Mouse (Mus musculus) liver, embryonic 11.5 days (tissue): ENCODE measurements around the gene Rbm3. TPM values are rescaled to one million over a fixed set of nuclear protein-coding genes. Genes with fewer than 3 reads are reported as not detected.

Source experiments
- ATAC-seq: fragments of 200-750 bp; cut with Nextera tagmentation; replicated peaks from 2 replicates; pipeline ENCODE4 v1.8.0; 2017; ENCODE audit warnings: moderate number of reproducible peaks, mild to moderate bottlenecking, moderate TSS enrichment, moderate library complexity; ENCODE audit not compliant: low FRiP score
- DNase-seq: peaks from one replicate; pipeline ENCODE4 v3.0.0-alpha.2; 2017; ENCODE audit warnings: low spot score
- H3K27ac ChIP-seq: fragments of 300-500 bp; sonication (generic); 2 replicates; pipeline ENCODE4 v1.5.1; 2014; ENCODE audit warnings: mild to moderate bottlenecking, low read depth, low read length, control low read depth
- H3K27me3 ChIP-seq: fragments of 300-500 bp; sonication (generic); replicated peaks from 2 replicates; pipeline ENCODE4 v1.6.1; 2014; ENCODE audit warnings: low read length, mixed read lengths; ENCODE audit not compliant: control insufficient read depth, insufficient read depth
- H3K36me3 ChIP-seq: fragments of 300-500 bp; sonication (generic); 2 replicates; pipeline ENCODE4 v1.6.1; 2014; ENCODE audit warnings: mild to moderate bottlenecking, low read length, moderate library complexity, mixed read lengths; ENCODE audit not compliant: control insufficient read depth, insufficient read depth
- H3K4me1 ChIP-seq: fragments of 300-500 bp; sonication (generic); replicated peaks from 2 replicates; pipeline ENCODE4 v1.6.1; 2014; ENCODE audit warnings: low read length, mixed read lengths; ENCODE audit not compliant: control insufficient read depth, insufficient read depth
- H3K4me2 ChIP-seq: fragments of 300-500 bp; sonication (generic); 2 replicates; pipeline ENCODE4 v1.6.1; 2014; ENCODE audit warnings: mild to moderate bottlenecking, control low read depth, moderate library complexity
- H3K4me3 ChIP-seq: fragments of 300-500 bp; sonication (generic); 2 replicates; pipeline ENCODE4 v1.5.1; 2014; ENCODE audit warnings: low read depth, low read length, control low read depth
- H3K9ac ChIP-seq: fragments of 300-500 bp; sonication (generic); 2 replicates; pipeline ENCODE4 v1.6.1; 2014; ENCODE audit warnings: low read depth, low read length, control low read depth
- H3K9me3 ChIP-seq: fragments of 300-500 bp; sonication (generic); 2 replicates; pipeline ENCODE4 v1.6.1; 2016; ENCODE audit warnings: low read length, inconsistent platforms, mixed read lengths; ENCODE audit not compliant: control insufficient read depth
- WGBS: fragments of 180-500 bp; shearing (Covaris S2); extraction: QIAGEN DNeasy Blood & Tissue Kit; methylation state at CpG from one replicate; pipeline ENCODE4 v1.1.7; 2014; 5-methylcytosine and 5-hydroxymethylcytosine counted together
- polyA plus RNA-seq: library from polyadenylated mRNA; unstranded; fragments of >200 nt; fragmentation: Nextera tagmentation; extraction: Ambion mirVana; gene quantifications from 2 replicates; pipeline ENCODE4 v1.2.1, GENCODE M21; 2014

Rbm3 gene
- polyA plus RNA-seq, 1 experiment from 2014 or later: 471 TPM

- ATAC-seq (peak; percentile 91), DNase-seq (peak; percentile 78)
- Histone ChIP-seq H3K4me3 (peak within 1 kb of the TSS; percentile 61), H3K27ac (peak within 1 kb of the TSS; percentile 75), H3K4me1 (0 out of 2 replicates have a peak, but pooled peaks cover 2% of the 10 kb centered on the region), H3K9me3 (no peaks in the 10 kb centered on the region), H3K9ac (peak within 1 kb of the TSS; percentile 70), H3K36me3 (no peaks in the 10 kb centered on the region), H3K27me3 (no peaks in the 10 kb centered on the region), H3K4me2 (peak within 1 kb of the TSS; percentile 63)
- WGBS: 9% methylated on average over 56 of the region's 56 CpGs
Observed at GRCm38 (mm10) chrX:8175504-8176385, 30.1 kb upstream of the Rbm3 start, which contains the start of gene Tbc1d25. Tbc1d25 (minus strand) TSS chrX:8176181.

DNA sequence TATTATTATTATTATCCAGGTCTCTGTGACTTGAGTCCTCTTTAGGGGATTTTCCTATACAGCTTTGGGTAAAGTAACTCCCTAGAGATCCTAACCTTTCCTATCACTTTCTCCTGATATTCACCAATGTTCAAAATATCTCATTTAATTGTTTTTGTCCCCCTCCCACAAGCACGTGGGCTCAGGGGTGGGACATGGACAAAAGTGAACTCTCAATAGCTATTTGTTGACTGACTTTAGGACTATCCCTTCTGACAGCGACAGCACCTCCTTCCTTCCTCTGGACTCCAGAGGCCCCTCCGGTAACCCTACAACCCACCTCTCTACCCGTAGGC is 29.5 kb upstream of the Rbm3 start:
- DNase-seq (no peak), ATAC-seq (no peak)
- 12% methylated on average over 4 of the region's 4 CpGs for WGBS
- H3K9ac ChIP-seq: peak overlapping the region; percentile 70
- peak overlapping the region; percentile 61 for H3K4me3 ChIP-seq
- H3K27ac ChIP-seq: peak overlapping the region; percentile 75; the same call in 1 of the 2 replicates
- H3K4me1 ChIP-seq: 0 out of 2 replicates have a peak, but pooled peaks cover 2% of the 10 kb centered on the region
- peak overlapping the region; percentile 63 for H3K4me2 ChIP-seq
- no peaks in the 10 kb centered on the region for H3K9me3 ChIP-seq
- no peaks in the 10 kb centered on the region for H3K36me3 ChIP-seq
- no peaks in the 10 kb centered on the region for H3K27me3 ChIP-seq

DNA sequence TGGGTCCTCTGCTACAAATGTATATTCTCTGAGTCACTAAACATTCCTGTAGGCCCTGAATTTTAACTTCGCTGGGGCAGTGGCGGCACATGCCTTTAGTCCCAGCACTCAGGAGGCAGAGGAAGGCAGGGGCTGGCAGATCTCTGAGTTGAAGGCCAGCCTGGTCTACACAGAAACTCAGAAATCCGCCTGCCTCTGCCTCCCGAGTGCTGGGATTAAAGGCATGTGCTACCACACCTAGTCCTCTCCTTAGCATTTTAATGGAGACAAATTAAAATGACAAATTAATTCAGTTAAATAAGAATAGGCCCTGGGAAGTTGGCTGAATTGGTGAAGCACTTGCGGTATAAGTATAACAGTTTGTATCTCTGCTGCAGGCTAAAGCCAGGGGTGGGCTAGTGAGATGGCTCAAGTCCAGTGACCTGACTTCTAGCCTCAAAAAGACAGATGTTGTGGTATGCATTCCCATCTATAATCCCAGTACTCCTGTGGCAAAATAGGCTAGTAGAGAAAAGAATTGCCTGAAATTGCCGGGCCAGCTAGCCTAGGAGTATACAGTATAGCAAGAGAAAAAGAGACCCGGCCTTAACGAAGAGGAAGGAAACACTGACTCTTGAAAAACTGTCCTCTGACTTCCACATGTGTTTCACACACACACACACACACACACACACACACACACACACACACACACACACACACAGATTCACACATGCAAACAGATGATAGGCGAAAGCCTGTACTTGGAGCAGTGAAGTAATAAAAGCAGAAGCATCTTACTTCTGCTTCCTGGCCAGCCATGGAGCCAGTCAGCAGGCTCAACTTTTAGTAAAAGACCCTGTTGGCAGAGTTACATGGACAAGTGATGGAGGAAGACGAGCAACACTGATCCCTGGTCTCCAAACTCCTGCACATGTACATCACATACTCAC is 22.3 kb upstream of the Rbm3 start:
- no peaks in the 10 kb centered on the region for H3K27me3 ChIP-seq
- H3K27ac ChIP-seq: no peak overlapping the region
- WGBS: 88% methylated on average over 10 of the region's 10 CpGs
- H3K9ac ChIP-seq: no peak overlapping the region
- H3K4me3 ChIP-seq: no peak overlapping the region
- no peak for DNase-seq
- ATAC-seq: no peak
- H3K36me3 ChIP-seq: no peaks in the 10 kb centered on the region; the same call in 1 of the 2 replicates
- H3K9me3 ChIP-seq: no peaks in the 10 kb centered on the region
- H3K4me2 ChIP-seq: no peak overlapping the region
- H3K4me1 ChIP-seq: no peaks in the 10 kb centered on the region

DNA sequence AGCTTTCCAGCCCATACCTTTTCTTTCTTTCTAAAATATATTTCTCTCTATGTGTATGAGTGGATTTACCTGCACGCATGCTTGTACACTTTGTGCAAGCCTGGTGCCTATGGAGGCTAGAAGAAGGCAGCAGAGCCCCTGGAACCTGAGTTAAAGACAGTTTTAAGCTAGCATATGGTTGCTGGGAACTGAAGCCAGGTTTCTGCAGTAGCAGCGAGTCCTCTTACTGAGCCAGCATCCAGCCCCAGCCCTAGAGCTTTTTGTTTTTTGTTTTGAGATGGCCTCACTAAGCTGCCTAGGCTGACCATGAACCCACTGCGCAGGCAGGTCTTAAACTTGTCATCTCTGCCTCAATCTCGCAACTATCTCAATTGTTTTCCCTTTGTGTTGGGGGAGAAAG is 18.8 kb upstream of the Rbm3 start:
- H3K4me1 ChIP-seq: no peaks in the 10 kb centered on the region

GRCm38 (mm10) chrX:8163076-8163475 is 17.4 kb upstream of the Rbm3 start:
- no peak for DNase-seq

More for the DNA sequence above, 18.8 kb upstream of the Rbm3 start:
- Histone ChIP-seq H3K4me2 (no peak overlapping the region), H3K9me3 (no peaks in the 10 kb centered on the region), H3K27ac (no peak overlapping the region), H3K36me3 (no peaks in the 10 kb centered on the region; the same call in 1 of the 2 replicates), H3K27me3 (no peaks in the 10 kb centered on the region), H3K4me3 (no peak overlapping the region), H3K9ac (no peak overlapping the region)
- 91% methylated on average over 4 of the region's 4 CpGs for WGBS
- no peak for DNase-seq
- no peak for ATAC-seq

GRCm38 (mm10) chrX:8143750-8144149 is 1.9 kb downstream of the Rbm3 start:
- H3K27ac ChIP-seq: peak overlapping the region; percentile 96
- H3K4me3 ChIP-seq: peak overlapping the region; percentile 70
- peak overlapping the region; percentile 82 for H3K4me2 ChIP-seq
- H3K36me3 ChIP-seq: peaks cover 23% of the 10 kb centered on the region
- ATAC-seq (no peak), DNase-seq (no peak)
- no peaks in the 10 kb centered on the region for H3K9me3 ChIP-seq
- H3K9ac ChIP-seq: peak overlapping the region; percentile 90
- no peaks in the 10 kb centered on the region for H3K27me3 ChIP-seq
- no peaks in the 10 kb centered on the region for H3K4me1 ChIP-seq
- WGBS: 64% methylated on average over 7 of the region's 7 CpGs

More at GRCm38 (mm10) chrX:8163076-8163475, 17.4 kb upstream of the Rbm3 start:
- Histone ChIP-seq H3K4me2 (no peak overlapping the region), H3K36me3 (no peaks in the 10 kb centered on the region), H3K4me3 (no peak overlapping the region), H3K27ac (no peak overlapping the region), H3K9me3 (no peaks in the 10 kb centered on the region), H3K4me1 (no peaks in the 10 kb centered on the region), H3K27me3 (no peaks in the 10 kb centered on the region), H3K9ac (no peak overlapping the region)
- 84% methylated on average over 5 of the region's 5 CpGs for WGBS
- ATAC-seq: no peak

DNA sequence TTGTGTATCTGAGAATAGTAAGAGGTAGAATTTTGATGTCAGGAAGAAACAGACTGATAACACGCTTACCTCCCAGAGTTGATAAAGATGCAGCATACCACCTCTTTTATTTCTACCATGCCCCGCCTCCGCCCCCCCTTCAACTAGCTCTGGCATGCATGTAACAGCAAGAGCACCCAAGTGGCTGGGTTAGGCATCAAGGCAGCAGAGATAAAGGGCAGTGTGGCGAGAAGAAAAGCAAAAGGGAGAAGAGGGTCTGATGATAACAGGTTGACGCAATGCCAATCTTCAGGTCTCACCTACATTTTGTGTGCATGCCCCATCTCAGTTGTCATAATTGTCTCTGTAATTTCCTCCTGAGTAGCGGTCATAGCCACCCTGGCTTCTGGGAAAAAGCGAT is 2.7 kb downstream of the Rbm3 start:
- Histone ChIP-seq H3K4me2 (peak overlapping the region; percentile 82), H3K9me3 (no peaks in the 10 kb centered on the region), H3K36me3 (peaks cover 23% of the 10 kb centered on the region), H3K27ac (no peak overlapping the region), H3K4me3 (peak overlapping the region; percentile 21; the same call in 1 of the 2 replicates), H3K27me3 (no peaks in the 10 kb centered on the region), H3K4me1 (no peaks in the 10 kb centered on the region), H3K9ac (no peak overlapping the region)
- no peak for DNase-seq
- ATAC-seq: no peak
- WGBS: 68% methylated on average over 7 of the region's 7 CpGs

DNA sequence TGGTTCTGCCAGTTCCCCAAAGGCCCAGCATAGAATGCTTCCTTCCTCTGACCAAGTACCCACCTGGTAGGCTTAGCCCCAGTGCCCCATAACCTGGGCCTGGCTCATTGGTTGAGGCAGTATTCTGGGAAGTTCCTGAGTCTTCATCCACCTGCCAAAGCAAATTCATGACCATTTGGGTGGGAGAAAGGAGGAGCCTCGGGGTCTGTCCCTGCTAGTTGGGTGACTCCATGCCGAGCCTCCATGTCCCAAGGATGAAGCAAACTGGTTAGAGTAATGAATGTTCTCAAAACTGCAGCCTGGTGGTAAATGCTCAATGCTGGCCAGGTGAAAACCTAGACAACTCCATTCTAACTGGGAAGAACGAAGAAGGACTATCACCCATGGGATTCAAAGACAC is 4.6 kb downstream of the Rbm3 start:
- Histone ChIP-seq H3K4me1 (no peaks in the 10 kb centered on the region), H3K9me3 (no peaks in the 10 kb centered on the region), H3K4me3 (no peak overlapping the region), H3K36me3 (peaks cover 23% of the 10 kb centered on the region), H3K27ac (no peak overlapping the region), H3K4me2 (no peak overlapping the region), H3K9ac (no peak overlapping the region), H3K27me3 (no peaks in the 10 kb centered on the region)
- DNase-seq (no peak), ATAC-seq (no peak)
- WGBS: 71% methylated on average over 3 of the region's 3 CpGs
